Mouse (Mus musculus): ENCODE results near the gene Brms1. TPM values are rescaled to one million over a fixed set of nuclear protein-coding genes. Genes with fewer than 3 reads are reported as not detected.

Gene Brms1
- polyA plus RNA-seq, 1 experiment from 2014 or later: 61.3 TPM

DNA sequence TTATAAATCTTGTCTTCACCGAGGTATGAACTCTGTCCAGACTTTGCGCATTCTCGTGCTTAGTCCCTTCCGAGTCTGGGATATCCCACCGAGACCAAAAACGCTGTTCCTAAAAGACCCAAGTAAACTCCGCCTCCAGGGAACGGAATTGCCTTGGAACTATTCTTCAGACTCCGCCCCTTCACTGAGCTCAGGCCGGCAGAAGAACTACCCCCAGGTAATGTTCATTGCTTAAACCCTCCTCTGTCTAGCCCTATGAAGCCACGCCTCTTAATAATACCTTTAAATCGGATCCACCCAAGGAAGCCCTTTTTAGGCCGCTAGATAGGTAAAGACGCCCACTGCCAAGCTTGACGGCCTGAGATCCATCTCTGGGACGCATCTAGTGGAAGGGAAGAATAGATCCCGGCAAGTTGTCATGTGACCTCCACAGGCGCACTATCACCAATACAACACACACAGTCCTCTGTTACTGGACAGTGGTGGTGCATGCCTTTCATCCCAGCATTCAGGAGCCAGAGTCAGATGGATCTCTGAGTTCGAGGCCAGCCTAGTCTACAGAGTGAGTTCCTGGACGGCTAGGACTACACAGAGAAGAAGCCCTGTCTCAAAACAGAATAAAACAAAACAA is 31.4 kb downstream of the Brms1 start:
- Histone ChIP-seq H3K9ac (ENCODE audit: low read depth, low read length) (peak overlapping the region; percentile 66; the same call in 1 of the 2 replicates), H3K27me3 (replicated peaks; ENCODE audit: control insufficient read depth, insufficient read depth, low read length) (peaks cover 44% of the 10 kb centered on the region), H3K9me3 (ENCODE audit: control insufficient read depth, low read length) (no peaks in the 10 kb centered on the region), H3K27ac (ENCODE audit: low read depth, low read length) (peak overlapping the region; percentile 57; the same call in 1 of the 2 replicates), H3K4me2 (peak overlapping the region; percentile 95), H3K4me1 (replicated peaks; ENCODE audit: control insufficient read depth, insufficient read depth, low read length) (peaks cover 44% of the 10 kb centered on the region), H3K4me3 (ENCODE audit: low read depth, low read length) (peak overlapping the region; percentile 52), H3K36me3 (ENCODE audit: control insufficient read depth, insufficient read depth, low read length) (no peaks in the 10 kb centered on the region)
- DNase-seq (ENCODE audit: low spot score): no peak
- peak; percentile 11; the same call in 1 of the 2 replicates for ATAC-seq (replicated peaks; ENCODE audit: low FRiP score)
- 4% methylated on average over 20 of the region's 20 CpGs for WGBS

GRCm38 (mm10) chr19:5073028-5073427 is 31.9 kb downstream of the Brms1 start:
- 2% methylated on average over 15 of the region's 15 CpGs for WGBS
- Histone ChIP-seq H3K36me3 (ENCODE audit: control insufficient read depth, insufficient read depth, low read length) (no peaks in the 10 kb centered on the region), H3K4me1 (replicated peaks; ENCODE audit: control insufficient read depth, insufficient read depth, low read length) (peaks cover 39% of the 10 kb centered on the region), H3K27ac (ENCODE audit: low read depth, low read length) (no peak overlapping the region), H3K9me3 (ENCODE audit: control insufficient read depth, low read length) (no peaks in the 10 kb centered on the region), H3K4me3 (ENCODE audit: low read depth, low read length) (peak overlapping the region; percentile 52), H3K9ac (ENCODE audit: low read depth, low read length) (no peak overlapping the region), H3K4me2 (peak overlapping the region; percentile 95), H3K27me3 (replicated peaks; ENCODE audit: control insufficient read depth, insufficient read depth, low read length) (peaks cover 41% of the 10 kb centered on the region)
- ATAC-seq (replicated peaks; ENCODE audit: low FRiP score) (0 out of 2 replicates have a peak, but pooled peaks have one; percentile 11), DNase-seq (ENCODE audit: low spot score) (no peak)

DNA sequence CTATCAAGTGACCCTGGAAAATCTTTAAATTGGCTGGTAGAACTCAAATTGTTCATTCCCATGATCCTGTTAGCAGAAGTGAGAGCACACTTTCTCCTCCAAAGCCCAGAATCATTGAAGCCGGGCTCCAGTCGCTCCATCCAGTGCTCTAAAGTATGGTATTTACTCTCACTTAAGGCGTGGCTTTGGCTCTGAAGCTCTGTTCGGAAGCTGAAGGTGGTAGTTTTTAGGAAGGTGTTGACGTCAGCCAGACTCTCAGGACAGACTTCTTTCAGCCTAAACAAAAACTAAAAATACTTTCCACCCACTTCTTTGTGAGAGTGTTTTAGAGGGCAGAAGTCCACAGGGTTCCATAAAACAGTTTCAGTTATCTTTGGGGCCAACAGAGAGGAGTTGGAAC is 32.4 kb downstream of the Brms1 start:
- ATAC-seq (replicated peaks; ENCODE audit: low FRiP score): no peak

DNA sequence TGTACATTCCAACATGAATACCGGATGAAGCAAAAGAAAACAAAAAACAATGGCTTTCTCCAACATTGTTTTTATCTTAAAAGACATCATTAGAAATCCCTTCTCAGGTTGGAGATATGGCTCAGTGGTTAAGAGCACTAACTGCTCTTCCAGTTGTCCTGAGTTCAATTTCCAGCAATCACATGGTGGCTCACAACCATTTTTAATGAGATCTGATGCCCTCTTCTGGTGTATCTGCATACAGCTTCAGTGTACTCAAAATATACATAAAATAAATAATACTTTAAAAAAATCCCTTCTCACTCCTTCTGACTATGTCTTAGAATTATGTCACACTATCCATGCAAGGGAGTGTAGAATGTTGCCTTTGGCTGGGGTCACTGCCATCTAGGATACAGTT is 38.1 kb downstream of the Brms1 start:
- no peak overlapping the region for H3K4me3 ChIP-seq (ENCODE audit: low read depth, low read length)
- peaks cover 52% of the 10 kb centered on the region for H3K27me3 ChIP-seq (replicated peaks; ENCODE audit: control insufficient read depth, insufficient read depth, low read length)
- DNase-seq (ENCODE audit: low spot score) (no peak), ATAC-seq (replicated peaks; ENCODE audit: low FRiP score) (no peak)
- no peaks in the 10 kb centered on the region for H3K4me1 ChIP-seq (replicated peaks; ENCODE audit: control insufficient read depth, insufficient read depth, low read length)
- WGBS: 88% methylated on average over 1 of the region's 1 CpGs
- H3K9me3 ChIP-seq (ENCODE audit: control insufficient read depth, low read length): no peaks in the 10 kb centered on the region
- H3K27ac ChIP-seq (ENCODE audit: low read depth, low read length): no peak overlapping the region
- H3K4me2 ChIP-seq: no peak overlapping the region
- H3K9ac ChIP-seq (ENCODE audit: low read depth, low read length): no peak overlapping the region
- no peaks in the 10 kb centered on the region for H3K36me3 ChIP-seq (ENCODE audit: control insufficient read depth, insufficient read depth, low read length)

More for the DNA sequence above, 32.4 kb downstream of the Brms1 start:
- Histone ChIP-seq H3K4me1 (replicated peaks; ENCODE audit: control insufficient read depth, insufficient read depth, low read length) (peaks cover 34% of the 10 kb centered on the region), H3K27ac (ENCODE audit: low read depth, low read length) (no peak overlapping the region), H3K9me3 (ENCODE audit: control insufficient read depth, low read length) (no peaks in the 10 kb centered on the region), H3K27me3 (replicated peaks; ENCODE audit: control insufficient read depth, insufficient read depth, low read length) (peaks cover 39% of the 10 kb centered on the region), H3K9ac (ENCODE audit: low read depth, low read length) (no peak overlapping the region), H3K4me2 (no peak overlapping the region), H3K36me3 (ENCODE audit: control insufficient read depth, insufficient read depth, low read length) (no peaks in the 10 kb centered on the region), H3K4me3 (ENCODE audit: low read depth, low read length) (no peak overlapping the region)
- DNase-seq (ENCODE audit: low spot score): no peak
- 35% methylated on average over 5 of the region's 5 CpGs for WGBS

DNA sequence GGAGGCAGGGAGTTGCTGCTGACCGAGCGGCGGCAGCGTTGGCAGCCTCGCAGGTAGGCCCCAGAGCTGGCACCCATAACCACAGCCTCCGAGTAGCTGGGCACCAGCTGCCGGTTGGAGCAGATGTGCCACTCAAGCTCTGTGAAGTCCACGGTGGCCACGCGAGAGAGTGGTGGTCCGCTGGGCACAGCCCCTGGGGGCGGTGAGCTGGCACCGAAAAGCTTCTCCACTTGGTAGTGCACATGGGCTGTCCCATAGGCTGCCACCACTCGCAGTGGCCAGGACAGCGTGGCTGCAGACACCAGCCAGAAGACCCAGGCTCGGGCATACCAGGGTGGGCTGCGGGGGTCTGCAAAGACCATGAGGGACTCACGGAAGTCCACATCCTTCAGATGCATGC is 40.9 kb downstream of the Brms1 start:
- Histone ChIP-seq H3K27ac (ENCODE audit: low read depth, low read length) (no peak overlapping the region), H3K4me3 (ENCODE audit: low read depth, low read length) (no peak overlapping the region), H3K4me1 (replicated peaks; ENCODE audit: control insufficient read depth, insufficient read depth, low read length) (peaks cover 4% of the 10 kb centered on the region; the same call in 1 of the 2 replicates), H3K36me3 (ENCODE audit: control insufficient read depth, insufficient read depth, low read length) (no peaks in the 10 kb centered on the region), H3K9me3 (ENCODE audit: control insufficient read depth, low read length) (no peaks in the 10 kb centered on the region), H3K9ac (ENCODE audit: low read depth, low read length) (no peak overlapping the region), H3K4me2 (no peak overlapping the region), H3K27me3 (replicated peaks; ENCODE audit: control insufficient read depth, insufficient read depth, low read length) (peaks cover 71% of the 10 kb centered on the region)
- ATAC-seq (replicated peaks; ENCODE audit: low FRiP score) (no peak), DNase-seq (ENCODE audit: low spot score) (peak; percentile 32)
- WGBS: 55% methylated on average over 18 of the region's 18 CpGs

DNA sequence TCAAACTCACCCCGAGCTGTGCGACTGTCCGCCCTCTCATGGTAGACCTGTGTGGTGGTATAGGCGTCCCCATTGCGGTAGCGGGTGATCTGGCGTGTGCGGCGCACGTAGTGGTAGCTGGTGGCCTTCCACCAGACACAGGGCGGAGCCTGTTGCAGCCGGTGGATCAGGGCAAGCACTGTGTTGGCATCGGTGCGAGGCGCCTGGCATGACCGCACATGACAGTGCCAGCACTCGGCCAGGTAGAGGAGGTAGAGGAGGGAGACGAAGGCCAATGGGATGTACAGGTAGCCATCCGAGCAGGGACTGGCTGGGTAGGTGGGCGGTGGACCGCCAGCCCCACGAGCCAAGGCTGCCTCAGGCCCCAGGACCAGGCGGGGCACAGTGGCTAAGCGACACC is 41.4 kb downstream of the Brms1 start:
- Histone ChIP-seq H3K4me2 (no peak overlapping the region), H3K4me3 (ENCODE audit: low read depth, low read length) (no peak overlapping the region), H3K9ac (ENCODE audit: low read depth, low read length) (no peak overlapping the region), H3K4me1 (replicated peaks; ENCODE audit: control insufficient read depth, insufficient read depth, low read length) (peaks cover 6% of the 10 kb centered on the region), H3K36me3 (ENCODE audit: control insufficient read depth, insufficient read depth, low read length) (no peaks in the 10 kb centered on the region), H3K27ac (ENCODE audit: low read depth, low read length) (no peak overlapping the region), H3K9me3 (ENCODE audit: control insufficient read depth, low read length) (no peaks in the 10 kb centered on the region), H3K27me3 (replicated peaks; ENCODE audit: control insufficient read depth, insufficient read depth, low read length) (peaks cover 71% of the 10 kb centered on the region)
- 52% methylated on average over 24 of the region's 24 CpGs for WGBS
- ATAC-seq (replicated peaks; ENCODE audit: low FRiP score) (no peak), DNase-seq (ENCODE audit: low spot score) (no peak)

GRCm38 (mm10) chr19:5083961-5084833 is 43.0 kb downstream of the Brms1 start:
- Histone ChIP-seq H3K4me3 (ENCODE audit: low read depth, low read length) (peak overlapping the region; percentile 54), H3K27ac (ENCODE audit: low read depth, low read length) (no peak overlapping the region), H3K9me3 (ENCODE audit: control insufficient read depth, low read length) (no peaks in the 10 kb centered on the region), H3K4me1 (replicated peaks; ENCODE audit: control insufficient read depth, insufficient read depth, low read length) (peaks cover 12% of the 10 kb centered on the region), H3K9ac (ENCODE audit: low read depth, low read length) (no peak overlapping the region), H3K27me3 (replicated peaks; ENCODE audit: control insufficient read depth, insufficient read depth, low read length) (peaks cover 68% of the 10 kb centered on the region), H3K36me3 (ENCODE audit: control insufficient read depth, insufficient read depth, low read length) (no peaks in the 10 kb centered on the region), H3K4me2 (peak overlapping the region; percentile 71)
- ATAC-seq (replicated peaks; ENCODE audit: low FRiP score): no peak
- DNase-seq (ENCODE audit: low spot score): peak; percentile 31
- WGBS: 63% methylated on average over 3 of the region's 3 CpGs

DNA sequence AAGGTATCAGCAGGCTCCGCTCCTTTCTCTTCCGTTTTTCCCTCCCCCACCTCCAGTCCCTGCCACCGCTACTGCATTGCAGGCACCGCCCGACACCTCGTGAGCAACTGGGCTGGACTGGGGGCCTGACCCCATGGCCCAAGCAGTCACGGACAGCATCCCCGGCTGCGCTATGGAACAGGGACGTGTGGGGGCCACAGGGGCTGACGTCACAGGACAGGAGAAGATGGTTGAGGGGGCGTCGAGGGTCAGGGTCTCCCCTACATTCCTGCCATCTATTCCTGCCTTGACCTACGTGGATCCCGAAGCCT is 43.6 kb downstream of the Brms1 start:
- peak overlapping the region; percentile 71 for H3K4me2 ChIP-seq
- no peaks in the 10 kb centered on the region for H3K9me3 ChIP-seq (ENCODE audit: control insufficient read depth, low read length)
- H3K4me1 ChIP-seq (replicated peaks; ENCODE audit: control insufficient read depth, insufficient read depth, low read length): peaks cover 14% of the 10 kb centered on the region
- peaks cover 67% of the 10 kb centered on the region for H3K27me3 ChIP-seq (replicated peaks; ENCODE audit: control insufficient read depth, insufficient read depth, low read length)
- no peaks in the 10 kb centered on the region for H3K36me3 ChIP-seq (ENCODE audit: control insufficient read depth, insufficient read depth, low read length)
- 5% methylated on average over 15 of the region's 15 CpGs for WGBS
- peak overlapping the region; percentile 54 for H3K4me3 ChIP-seq (ENCODE audit: low read depth, low read length)
- ATAC-seq (replicated peaks; ENCODE audit: low FRiP score) (no peak), DNase-seq (ENCODE audit: low spot score) (no peak)
- H3K9ac ChIP-seq (ENCODE audit: low read depth, low read length): no peak overlapping the region
- no peak overlapping the region for H3K27ac ChIP-seq (ENCODE audit: low read depth, low read length)

Measured in liver, embryonic 11.5 days (tissue).